Mouse (Mus musculus) liver, embryonic 14.5 days (tissue): ENCODE data around the gene Banf2.

ENCODE experiments used
- CTCF ChIP-seq: IDR thresholded peaks from 2 replicates; pipeline ENCODE4 v1.5.1; 2016; ENCODE audit warnings: antibody characterized with exemption, low read depth, control low read depth
- EP300 ChIP-seq: IDR thresholded peaks from 2 replicates; pipeline ENCODE4 v1.6.1; 2016; ENCODE audit warnings: antibody characterized with exemption, low read depth

GRCm38 (mm10) chr2:144045756-144046560 lies 13.1 kb downstream of the Banf2 start:
- no peak for TF ChIP-seq EP300
- TF ChIP-seq CTCF: no peak
